Mouse (Mus musculus) cerebellum, postnatal 4 days (tissue): Measurements from ENCODE around the gene Ung.

Experiments
- DNase-seq, 2 experiments: peaks; one replicate each; pipeline ENCODE4 v3.0.0; 2022; ENCODE audit warnings: low spot score in 2 of 2, mixed read lengths in 1 of 2

The Ung gene

GRCm38 (mm10) chr5:114130698-114131520, 723 bp downstream of the Ung start:
- DNase-seq: peak; percentile 94 to 97

- DNase-seq: peak in 1 of 2 experiments; percentile 42
Measured at GRCm38 (mm10) chr5:114131521-114131840, 1.3 kb downstream of the Ung start.

GRCm38 (mm10) chr5:114132841-114133240, 2.7 kb downstream of the Ung start:
- DNase-seq: no peak

GRCm38 (mm10) chr5:114134091-114134534, 3.9 kb downstream of the Ung start:
- DNase-seq: peak; percentile 50 to 51

GRCm38 (mm10) chr5:114135516-114135915, 5.3 kb downstream of the Ung start:
- DNase-seq: no peak

GRCm38 (mm10) chr5:114137481-114138276, 7.5 kb downstream of the Ung start:
- DNase-seq: no peak

GRCm38 (mm10) chr5:114138277-114139164, 8.3 kb downstream of the Ung start:
- DNase-seq: no peak

GRCm38 (mm10) chr5:114139175-114139574, 9.0 kb downstream of the Ung start:
- DNase-seq: peak in 1 of 2 experiments; percentile 81

- no peak for DNase-seq
Measured at GRCm38 (mm10) chr5:114146028-114146888, 16.1 kb downstream of the Ung start, which contains the start of gene Acacb. Acacb (plus strand) TSS chr5:114146535.

- DNase-seq: no peak
Measured at GRCm38 (mm10) chr5:114147043-114147972, 17.1 kb downstream of the Ung start.

- DNase-seq: no peak
Measured at GRCm38 (mm10) chr5:114152359-114153092, 22.3 kb downstream of the Ung start.

- DNase-seq: no peak
Measured at GRCm38 (mm10) chr5:114153490-114153889, 23.3 kb downstream of the Ung start.

- DNase-seq: no peak
Measured at GRCm38 (mm10) chr5:114154765-114155164, 24.6 kb downstream of the Ung start.

GRCm38 (mm10) chr5:114155168-114155933, 25.2 kb downstream of the Ung start:
- DNase-seq: no peak

GRCm38 (mm10) chr5:114157236-114157635, 27.1 kb downstream of the Ung start:
- no peak for DNase-seq

- DNase-seq: no peak
Measured at GRCm38 (mm10) chr5:114161424-114161823, 31.2 kb downstream of the Ung start.

- DNase-seq: no peak
Measured at GRCm38 (mm10) chr5:114162106-114162815, 32.1 kb downstream of the Ung start.
